Mouse (Mus musculus): ENCODE measurements around the gene 1110008P14Rik. TPM values are rescaled to one million over a fixed set of nuclear protein-coding genes. Genes with fewer than 3 reads are reported as not detected.
A peak's percentile ranks its signal among the peaks of the same experiment; 100 is the strongest.

1110008P14Rik gene
- polyA plus RNA-seq, 1 experiment from 2014 or later = 44.2 TPM

DNA sequence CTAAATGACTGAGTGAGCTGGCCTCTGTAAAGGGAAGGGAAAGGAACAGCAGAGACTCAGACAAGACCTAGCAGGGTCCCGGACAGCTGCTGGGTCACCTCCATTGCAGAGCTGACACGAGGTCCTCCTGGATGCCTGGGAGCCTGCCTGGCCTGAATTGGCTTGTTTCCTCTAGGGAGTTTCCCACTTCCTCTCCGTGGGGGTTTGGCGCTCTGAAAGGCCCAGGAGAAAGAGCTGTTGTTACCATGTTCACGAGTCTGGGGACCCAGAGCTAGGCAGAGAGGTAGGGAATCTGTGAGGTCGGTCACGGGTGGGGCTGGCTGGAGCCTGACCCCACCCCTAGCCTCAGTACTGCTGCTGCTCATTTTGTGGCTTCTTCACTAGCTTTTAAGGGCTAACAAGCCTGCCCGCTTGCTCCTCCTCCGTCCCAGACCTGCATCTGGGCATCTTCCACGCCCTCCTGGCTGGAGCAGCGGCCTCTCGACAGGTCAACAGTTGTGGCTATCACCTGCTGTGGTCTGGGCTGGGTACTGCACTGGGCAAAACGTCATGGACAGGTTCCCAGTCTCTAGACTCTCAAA lies 31.2 kb downstream of the 1110008P14Rik start:
- H3K4me1 ChIP-seq (ENCODE audit: control insufficient read depth, insufficient read depth, low read length) = peaks cover 20% of the 10 kb centered on the region; the same call in 1 of the 2 replicates
- H3K9me3 ChIP-seq (ENCODE audit: control insufficient read depth, low read length) = no peaks in the 10 kb centered on the region

DNA sequence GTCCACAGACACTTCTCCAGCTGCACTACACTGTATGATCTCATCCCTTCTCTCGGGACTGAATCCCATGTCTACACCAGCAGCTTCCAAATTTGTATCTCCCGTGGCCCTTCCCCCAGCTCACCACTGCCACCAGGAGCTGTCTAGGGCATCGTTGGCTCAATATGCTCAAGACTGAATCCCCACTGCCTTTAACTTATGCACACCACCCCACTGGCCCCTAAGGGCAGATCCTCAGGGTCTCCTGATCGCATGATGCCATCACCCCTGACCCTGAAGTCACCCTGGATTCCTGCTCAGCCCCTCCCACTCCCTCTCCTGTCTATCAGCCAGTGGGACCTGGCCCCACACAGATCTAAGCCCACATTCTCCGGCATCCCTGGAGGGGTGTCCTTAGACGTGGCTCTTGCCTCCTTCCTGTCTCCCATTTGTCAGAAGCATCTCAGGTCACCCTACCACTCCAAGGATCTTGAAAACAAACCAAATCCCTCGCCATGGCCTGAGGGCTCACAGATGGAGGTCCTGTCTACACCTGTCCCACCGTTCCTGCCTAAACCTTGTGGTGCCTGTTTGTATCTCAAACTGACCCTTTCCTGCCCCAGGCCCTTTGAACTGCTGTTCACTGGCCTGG lies 32.0 kb downstream of the 1110008P14Rik start:
- H3K27ac ChIP-seq (ENCODE audit: low read length) = no peak overlapping the region
- peaks cover 19% of the 10 kb centered on the region; the same call in 1 of the 2 replicates for H3K4me1 ChIP-seq (ENCODE audit: control insufficient read depth, insufficient read depth, low read length)
- H3K27me3 ChIP-seq (replicated peaks; ENCODE audit: control insufficient read depth, insufficient read depth, low read length) = no peaks in the 10 kb centered on the region
- H3K9ac ChIP-seq (ENCODE audit: low read depth, low read length) = no peak overlapping the region
- no peaks in the 10 kb centered on the region for H3K36me3 ChIP-seq (ENCODE audit: control insufficient read depth, insufficient read depth, low read length)
- no peaks in the 10 kb centered on the region for H3K9me3 ChIP-seq (ENCODE audit: control insufficient read depth, low read length)
- H3K4me2 ChIP-seq (ENCODE audit: low read depth, low read length) = no peak overlapping the region
- H3K4me3 ChIP-seq (ENCODE audit: low read length) = no peak overlapping the region
- ATAC-seq = no peak
- 57% methylated on average over 8 of the region's 8 CpGs for WGBS

More for the DNA sequence above, 31.2 kb downstream of the 1110008P14Rik start:
- no peak for ATAC-seq
- Histone ChIP-seq H3K36me3 (ENCODE audit: control insufficient read depth, insufficient read depth, low read length) (no peaks in the 10 kb centered on the region), H3K27ac (ENCODE audit: low read length) (no peak overlapping the region), H3K27me3 (replicated peaks; ENCODE audit: control insufficient read depth, insufficient read depth, low read length) (no peaks in the 10 kb centered on the region), H3K4me3 (ENCODE audit: low read length) (no peak overlapping the region), H3K4me2 (ENCODE audit: low read depth, low read length) (no peak overlapping the region), H3K9ac (ENCODE audit: low read depth, low read length) (no peak overlapping the region)
- WGBS = 52% methylated on average over 13 of the region's 13 CpGs

DNA sequence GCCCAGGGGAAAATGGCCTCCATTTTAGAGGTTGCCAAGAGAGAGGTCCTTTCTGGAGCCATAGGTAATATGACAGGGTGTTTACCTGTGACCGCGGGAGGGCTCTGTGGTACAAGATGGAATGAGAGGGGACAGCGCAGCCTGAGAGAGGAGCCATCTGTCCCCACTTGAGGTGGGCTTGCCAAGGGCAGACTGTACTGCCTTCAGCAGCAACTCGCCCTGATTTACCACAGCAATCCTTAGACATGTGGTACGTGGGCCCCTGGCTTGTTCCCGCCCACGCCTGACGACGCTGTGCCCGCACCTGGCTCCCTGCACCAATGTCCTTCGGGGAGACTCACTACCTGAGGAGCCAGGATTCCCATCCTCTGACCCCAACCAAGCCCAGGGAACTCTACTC lies 33.4 kb downstream of the 1110008P14Rik start:
- Histone ChIP-seq H3K4me1 (ENCODE audit: control insufficient read depth, insufficient read depth, low read length) (peaks cover 15% of the 10 kb centered on the region; the same call in 1 of the 2 replicates), H3K4me3 (ENCODE audit: low read length) (no peak overlapping the region), H3K27me3 (replicated peaks; ENCODE audit: control insufficient read depth, insufficient read depth, low read length) (no peaks in the 10 kb centered on the region), H3K36me3 (ENCODE audit: control insufficient read depth, insufficient read depth, low read length) (no peaks in the 10 kb centered on the region), H3K9me3 (ENCODE audit: control insufficient read depth, low read length) (no peaks in the 10 kb centered on the region), H3K27ac (ENCODE audit: low read length) (no peak overlapping the region), H3K9ac (ENCODE audit: low read depth, low read length) (no peak overlapping the region), H3K4me2 (ENCODE audit: low read depth, low read length) (no peak overlapping the region)
- ATAC-seq = no peak
- 84% methylated on average over 11 of the region's 11 CpGs for whole genome bisulfite sequencing

DNA sequence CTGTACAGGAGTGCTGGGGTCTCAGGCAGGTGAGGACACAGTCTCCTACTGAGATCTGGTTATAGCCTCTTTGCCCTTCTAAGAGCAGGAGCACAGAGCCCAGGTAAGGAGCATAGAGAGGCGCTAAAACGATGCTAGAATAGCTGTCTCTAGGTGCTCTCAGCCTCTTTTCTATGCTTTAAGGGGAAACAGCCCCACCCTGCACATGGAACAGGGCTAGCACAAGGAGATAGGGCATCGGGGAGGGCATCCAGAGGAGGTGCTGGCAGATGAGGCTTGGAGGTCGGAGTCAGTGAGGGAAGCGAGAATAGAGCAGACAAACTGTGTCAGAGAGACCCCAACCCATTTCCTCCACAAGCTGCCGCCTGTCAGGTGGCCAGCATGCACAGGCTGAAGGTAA lies 34.7 kb downstream of the 1110008P14Rik start:
- WGBS = 78% methylated on average over 6 of the region's 6 CpGs
- Histone ChIP-seq H3K36me3 (ENCODE audit: control insufficient read depth, insufficient read depth, low read length) (no peaks in the 10 kb centered on the region), H3K9ac (ENCODE audit: low read depth, low read length) (no peak overlapping the region), H3K4me2 (ENCODE audit: low read depth, low read length) (no peak overlapping the region), H3K4me3 (ENCODE audit: low read length) (no peak overlapping the region), H3K9me3 (ENCODE audit: control insufficient read depth, low read length) (no peaks in the 10 kb centered on the region), H3K27ac (ENCODE audit: low read length) (no peak overlapping the region), H3K27me3 (replicated peaks; ENCODE audit: control insufficient read depth, insufficient read depth, low read length) (no peaks in the 10 kb centered on the region), H3K4me1 (ENCODE audit: control insufficient read depth, insufficient read depth, low read length) (peaks cover 17% of the 10 kb centered on the region; the same call in 1 of the 2 replicates)
- ATAC-seq = no peak

DNA sequence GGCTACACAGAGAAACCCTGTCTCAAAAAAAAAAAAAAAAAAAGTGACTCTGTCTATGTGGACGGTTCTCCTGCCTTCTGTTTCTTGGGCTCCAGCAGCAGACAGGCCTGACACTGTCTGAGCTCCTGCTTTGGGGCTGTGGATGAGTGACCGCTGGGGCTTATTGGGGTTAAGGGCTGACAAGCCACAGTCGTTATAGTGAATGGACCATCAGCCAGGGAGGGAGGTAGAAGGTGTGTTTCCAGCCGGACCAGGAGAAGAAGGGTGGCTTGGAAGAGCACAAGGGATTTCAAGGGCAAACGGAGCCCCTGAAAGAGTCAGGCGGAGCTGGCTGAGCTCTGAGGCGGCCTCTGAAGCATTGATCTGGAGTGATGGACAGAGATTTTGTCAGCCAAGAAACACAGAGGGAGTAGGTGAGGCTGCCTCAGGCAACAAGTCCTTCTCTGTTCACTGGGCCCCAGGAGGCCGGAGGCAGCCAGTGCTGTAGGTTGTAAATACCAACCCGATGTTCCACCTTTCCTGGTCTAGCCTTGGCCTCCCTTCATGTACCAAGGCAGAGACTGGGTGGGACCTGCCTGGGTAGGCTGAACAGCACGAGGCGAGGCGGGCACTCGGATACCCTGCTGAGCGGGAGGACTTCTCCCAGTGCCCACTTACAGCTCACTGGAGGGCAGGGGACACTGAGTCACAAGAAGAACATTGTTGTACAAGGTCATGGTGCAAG lies 37.0 kb downstream of the 1110008P14Rik start:
- Histone ChIP-seq H3K4me1 (ENCODE audit: control insufficient read depth, insufficient read depth, low read length) (0 out of 2 replicates have a peak, but pooled peaks cover 2% of the 10 kb centered on the region), H3K36me3 (ENCODE audit: control insufficient read depth, insufficient read depth, low read length) (no peaks in the 10 kb centered on the region), H3K4me2 (ENCODE audit: low read depth, low read length) (no peak overlapping the region), H3K27ac (ENCODE audit: low read length) (no peak overlapping the region), H3K4me3 (ENCODE audit: low read length) (no peak overlapping the region), H3K9me3 (ENCODE audit: control insufficient read depth, low read length) (no peaks in the 10 kb centered on the region), H3K27me3 (replicated peaks; ENCODE audit: control insufficient read depth, insufficient read depth, low read length) (no peaks in the 10 kb centered on the region), H3K9ac (ENCODE audit: low read depth, low read length) (no peak overlapping the region)
- 72% methylated on average over 14 of the region's 14 CpGs for WGBS
- ATAC-seq = no peak

DNA sequence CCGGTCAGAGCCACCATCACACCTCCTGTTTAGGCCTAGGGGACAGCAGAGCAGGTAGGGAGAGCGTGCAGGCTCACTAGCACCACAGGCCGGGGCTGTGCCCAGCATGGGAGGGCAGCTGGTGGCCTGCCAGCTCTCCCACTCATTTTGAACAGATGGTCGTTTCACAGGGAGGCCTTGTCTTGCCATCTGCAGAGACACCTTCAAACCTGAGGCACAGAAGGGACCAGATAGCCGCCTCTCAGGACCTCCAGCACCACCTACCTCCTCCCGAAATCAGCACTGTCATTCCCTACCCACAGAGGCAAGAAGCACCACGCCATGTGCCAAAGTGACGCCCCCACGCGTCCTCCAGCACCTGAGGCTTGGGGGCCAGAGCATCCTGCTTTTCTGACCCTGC lies 37.7 kb downstream of the 1110008P14Rik start:
- no peak overlapping the region for H3K4me3 ChIP-seq (ENCODE audit: low read length)
- no peak for ATAC-seq
- 84% methylated on average over 10 of the region's 10 CpGs for WGBS
- H3K9me3 ChIP-seq (ENCODE audit: control insufficient read depth, low read length) = no peaks in the 10 kb centered on the region
- H3K4me1 ChIP-seq (ENCODE audit: control insufficient read depth, insufficient read depth, low read length) = 0 out of 2 replicates have a peak, but pooled peaks cover 2% of the 10 kb centered on the region
- H3K27ac ChIP-seq (ENCODE audit: low read length) = no peak overlapping the region
- H3K27me3 ChIP-seq (replicated peaks; ENCODE audit: control insufficient read depth, insufficient read depth, low read length) = no peaks in the 10 kb centered on the region
- no peak overlapping the region for H3K4me2 ChIP-seq (ENCODE audit: low read depth, low read length)
- H3K36me3 ChIP-seq (ENCODE audit: control insufficient read depth, insufficient read depth, low read length) = no peaks in the 10 kb centered on the region
- H3K9ac ChIP-seq (ENCODE audit: low read depth, low read length) = no peak overlapping the region

DNA sequence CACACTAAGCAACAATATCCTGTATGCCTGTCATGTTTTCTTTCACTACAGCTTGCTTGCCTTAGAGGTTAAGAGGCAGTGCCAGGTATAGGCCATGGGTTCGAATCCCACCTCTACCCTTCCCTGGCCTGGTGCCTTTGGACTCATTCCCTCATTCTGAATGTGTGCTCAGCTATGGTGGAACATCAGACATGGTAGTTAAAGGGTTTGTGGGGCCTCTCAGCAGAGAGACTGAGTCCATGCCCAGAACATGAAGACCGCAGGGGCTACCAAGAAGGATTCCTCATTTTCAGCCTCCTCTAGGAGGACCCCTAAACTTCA lies 38.4 kb downstream of the 1110008P14Rik start:
- WGBS = 95% methylated on average over 2 of the region's 2 CpGs
- no peaks in the 10 kb centered on the region for H3K9me3 ChIP-seq (ENCODE audit: control insufficient read depth, low read length)
- no peak overlapping the region for H3K4me3 ChIP-seq (ENCODE audit: low read length)
- 0 out of 2 replicates have a peak, but pooled peaks cover 2% of the 10 kb centered on the region for H3K4me1 ChIP-seq (ENCODE audit: control insufficient read depth, insufficient read depth, low read length)
- no peaks in the 10 kb centered on the region for H3K27me3 ChIP-seq (replicated peaks; ENCODE audit: control insufficient read depth, insufficient read depth, low read length)
- H3K4me2 ChIP-seq (ENCODE audit: low read depth, low read length) = no peak overlapping the region
- ATAC-seq = no peak
- no peak overlapping the region for H3K9ac ChIP-seq (ENCODE audit: low read depth, low read length)
- H3K36me3 ChIP-seq (ENCODE audit: control insufficient read depth, insufficient read depth, low read length) = no peaks in the 10 kb centered on the region
- H3K27ac ChIP-seq (ENCODE audit: low read length) = no peak overlapping the region

DNA sequence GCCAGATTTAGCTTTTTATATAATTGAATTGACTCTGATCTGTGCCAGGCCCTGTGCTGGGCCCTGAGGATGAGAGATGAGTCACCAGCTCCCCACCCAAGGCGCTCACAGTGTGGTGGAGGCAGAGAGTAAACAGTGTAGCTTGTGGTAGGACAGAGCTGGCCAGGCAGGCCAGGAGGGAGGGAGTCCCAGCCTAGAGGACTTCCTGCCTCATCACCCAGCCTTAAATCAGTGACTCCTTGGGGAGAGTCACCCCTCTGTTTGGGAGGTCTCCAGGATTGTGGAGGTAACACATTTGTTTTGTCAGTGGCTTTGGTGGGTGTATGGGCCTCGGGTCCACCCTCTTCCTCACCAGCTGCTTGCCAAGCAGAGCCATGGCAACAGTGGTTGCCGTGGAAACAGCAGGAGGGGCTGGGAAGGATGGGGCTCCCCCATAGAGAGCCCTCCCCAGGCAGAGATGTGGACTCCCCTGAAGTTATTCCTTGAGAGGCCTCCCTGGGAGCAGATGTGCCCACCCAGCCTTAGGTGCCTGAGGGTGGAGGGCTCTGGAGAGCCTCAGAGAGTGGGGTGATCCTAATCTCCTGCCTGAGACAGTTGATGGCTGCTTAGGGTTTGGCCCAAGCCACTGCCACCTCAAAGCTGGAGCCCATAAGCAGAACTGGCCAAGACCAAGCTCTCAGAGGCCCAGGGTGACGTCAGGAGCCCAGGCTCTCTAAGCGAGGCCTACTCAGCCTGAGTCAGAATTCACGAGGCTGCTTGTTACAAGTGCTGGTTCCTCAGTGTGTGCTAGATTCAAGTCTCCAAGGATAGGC lies 39.0 kb downstream of the 1110008P14Rik start:
- 63% methylated on average over 6 of the region's 6 CpGs for WGBS
- ATAC-seq = peak; percentile 60; the same call in 1 of the 2 replicates
- H3K4me1 ChIP-seq (ENCODE audit: control insufficient read depth, insufficient read depth, low read length) = 0 out of 2 replicates have a peak, but pooled peaks cover 2% of the 10 kb centered on the region

DNA sequence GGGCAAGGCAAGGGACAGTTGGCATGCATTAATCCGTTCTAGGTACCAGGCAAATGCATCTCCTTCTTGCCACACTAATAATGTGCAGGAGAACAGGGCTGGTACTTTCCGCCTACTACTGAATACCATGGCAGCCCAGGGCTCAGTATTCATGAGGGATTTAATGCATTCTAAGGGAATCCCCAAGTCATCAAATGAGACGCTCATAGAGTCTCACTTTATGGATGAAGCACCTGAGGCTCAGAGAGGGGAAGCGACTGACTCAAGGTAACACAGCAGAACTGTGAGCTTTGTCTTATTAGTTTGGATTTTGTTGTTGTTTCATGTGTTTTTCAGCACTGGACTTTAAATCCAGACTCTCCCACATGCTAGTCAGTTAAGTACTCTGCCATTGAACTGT lies 39.7 kb downstream of the 1110008P14Rik start:
- no peaks in the 10 kb centered on the region for H3K36me3 ChIP-seq (ENCODE audit: control insufficient read depth, insufficient read depth, low read length)
- no peak overlapping the region for H3K27ac ChIP-seq (ENCODE audit: low read length)
- no peak for ATAC-seq
- H3K4me3 ChIP-seq (ENCODE audit: low read length) = no peak overlapping the region
- 0 out of 2 replicates have a peak, but pooled peaks cover 2% of the 10 kb centered on the region for H3K4me1 ChIP-seq (ENCODE audit: control insufficient read depth, insufficient read depth, low read length)
- H3K9me3 ChIP-seq (ENCODE audit: control insufficient read depth, low read length) = no peaks in the 10 kb centered on the region
- WGBS = 85% methylated on average over 4 of the region's 4 CpGs
- no peaks in the 10 kb centered on the region for H3K27me3 ChIP-seq (replicated peaks; ENCODE audit: control insufficient read depth, insufficient read depth, low read length)
- no peak overlapping the region for H3K9ac ChIP-seq (ENCODE audit: low read depth, low read length)
- no peak overlapping the region for H3K4me2 ChIP-seq (ENCODE audit: low read depth, low read length)

More for the DNA sequence above, 39.0 kb downstream of the 1110008P14Rik start:
- Histone ChIP-seq H3K36me3 (ENCODE audit: control insufficient read depth, insufficient read depth, low read length) (no peaks in the 10 kb centered on the region), H3K4me3 (ENCODE audit: low read length) (no peak overlapping the region), H3K9ac (ENCODE audit: low read depth, low read length) (no peak overlapping the region), H3K4me2 (ENCODE audit: low read depth, low read length) (no peak overlapping the region), H3K27ac (ENCODE audit: low read length) (no peak overlapping the region), H3K27me3 (replicated peaks; ENCODE audit: control insufficient read depth, insufficient read depth, low read length) (no peaks in the 10 kb centered on the region), H3K9me3 (ENCODE audit: control insufficient read depth, low read length) (no peaks in the 10 kb centered on the region)
